Mouse (Mus musculus) ES-E14 (cell line): ENCODE results near the gene Gm10972.
"Not testable (repeated sequence)": the region's sequence is repeated elsewhere in the genome, so short reads cannot be mapped to it uniquely, and the experiment has no call there.

Source experiments
- HCFC1 ChIP-seq: IDR thresholded peaks from 2 replicates; pipeline ENCODE4 v1.6.1; 2012; ENCODE audit warnings: low read length, inconsistent platforms, borderline replicate concordance; ENCODE audit not compliant: insufficient read depth
- MAFK ChIP-seq: IDR thresholded peaks from 2 replicates; pipeline ENCODE4 v1.6.1; 2014; ENCODE audit warnings: mild to moderate bottlenecking, low read depth, low read length, inconsistent platforms; ENCODE audit not compliant: insufficient read depth
- ZC3H11A ChIP-seq: IDR thresholded peaks from 2 replicates; pipeline ENCODE4 v1.6.1; 2012; ENCODE audit warnings: low read depth, mild to moderate bottlenecking, inconsistent platforms, low read length, borderline replicate concordance
- ZNF384 ChIP-seq: IDR thresholded peaks from 2 replicates; pipeline ENCODE4 v1.6.1; 2012; ENCODE audit warnings: low read depth, low read length, inconsistent platforms

DNA sequence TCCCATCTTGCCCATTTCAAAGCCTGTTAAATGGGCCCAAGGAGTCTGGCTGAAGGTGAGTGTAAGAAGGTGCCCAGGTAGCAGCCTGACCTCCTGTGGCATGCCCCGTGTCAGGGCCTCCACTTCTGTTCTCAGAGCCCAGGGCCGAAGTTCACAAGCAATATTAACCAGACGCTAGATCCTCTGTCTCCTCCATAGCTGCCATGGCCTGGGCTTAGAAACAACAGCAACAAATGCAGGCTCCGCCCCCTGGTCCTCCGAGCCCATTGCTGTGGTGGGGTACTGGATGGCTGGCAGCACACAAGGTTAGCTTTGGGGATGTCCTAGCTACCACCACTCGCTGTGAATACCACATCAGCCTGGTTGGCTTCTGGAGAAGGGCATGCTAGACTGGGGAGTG is 47.2 kb downstream of the Gm10972 start:
- not testable (repeated sequence) for TF ChIP-seq MAFK, ZNF384, HCFC1, ZC3H11A
